In genomic region chr16:13781216-13781615, GRCm38 (mm10) we compare ENCODE assay signal across 8 mouse cellular contexts. TPM values are rescaled to one million over a fixed set of nuclear protein-coding genes. Genes with fewer than 3 reads are reported as not detected.
DNase-seq lines count a peak whose midpoint lies in the region; ATAC-seq and TF ChIP-seq lines count a peak whose summit lies in the region.

No protein-coding gene starts in this region.

- H3K27me3 ChIP-seq in heart, embryonic 11.5 days (ENCODE audit: control insufficient read depth, insufficient read depth, low read length): no peaks in the 10 kb centered on the region
- no peaks in the 10 kb centered on the region for H3K27me3 ChIP-seq in E14TG2a.4 (ENCODE audit: insufficient read depth, low read length)
- H3K27me3 ChIP-seq in forebrain, embryonic 16.5 days (replicated peaks; ENCODE audit: control insufficient read depth, insufficient read depth, low read length): no peaks in the 10 kb centered on the region

- no peak for ATAC-seq in heart, embryonic 11.5 days (replicated peaks; ENCODE audit: insufficient number of reproducible peaks, low FRiP score, low TSS enrichment)
- no peak for ATAC-seq in forebrain, embryonic 16.5 days
- peak; percentile 35; the same call in 1 of the 2 replicates for ATAC-seq in megakaryocyte progenitor cell, adult 5-6 weeks (replicated peaks; ENCODE audit: poor library complexity)

- peaks cover 13% of the 10 kb centered on the region for H3K36me3 ChIP-seq in heart, embryonic 11.5 days (ENCODE audit: control insufficient read depth, insufficient read depth, low read length)
- H3K36me3 ChIP-seq in E14TG2a.4 (ENCODE audit: insufficient read depth, low read length): peaks cover 58% of the 10 kb centered on the region
- H3K36me3 ChIP-seq in forebrain, embryonic 16.5 days (ENCODE audit: control insufficient read depth, insufficient read depth): peaks cover 12% of the 10 kb centered on the region

- H3K27ac ChIP-seq in heart, embryonic 11.5 days (ENCODE audit: low read depth, low read length): peak overlapping the region; percentile 84; the same call in 1 of the 2 replicates
- no peak overlapping the region for H3K27ac ChIP-seq in forebrain, embryonic 16.5 days (ENCODE audit: low read length)

- peak overlapping the region; percentile 80 for H3K4me2 ChIP-seq in heart, embryonic 11.5 days
- peak overlapping the region; percentile 85 for H3K4me2 ChIP-seq in forebrain, embryonic 16.5 days (ENCODE audit: low read length)

- TF ChIP-seq CTCF in E14TG2a.4 (conservative IDR thresholded peaks at IDR 0.05; ENCODE audit: low read length): no peak

- H3K9me3 ChIP-seq in heart, embryonic 11.5 days (replicated peaks; ENCODE audit: control insufficient read depth, low read length): no peaks in the 10 kb centered on the region
- H3K9me3 ChIP-seq in E14TG2a.4 (ENCODE audit: low read length): peaks cover 37% of the 10 kb centered on the region
- no peaks in the 10 kb centered on the region for H3K9me3 ChIP-seq in forebrain, embryonic 16.5 days (ENCODE audit: control insufficient read depth, low read length)

- WGBS in heart, embryonic 11.5 days (ENCODE audit: insufficient replicate concordance): 24% methylated on average over 8 of the region's 8 CpGs
- 37% methylated on average over 8 of the region's 8 CpGs for WGBS in forebrain, embryonic 16.5 days

- H3K9ac ChIP-seq in heart, embryonic 11.5 days (ENCODE audit: low read depth, low read length): peak overlapping the region; percentile 93
- peak overlapping the region; percentile 93 for H3K9ac ChIP-seq in forebrain, embryonic 16.5 days (replicated peaks; ENCODE audit: low read depth, low read length)

- DNase-seq in heart, adult 9 months (ENCODE audit: low spot score in 2 of 2): no peak
- DNase-seq in thymus, postnatal 10 days (ENCODE audit: low spot score in 2 of 2): no peak
- no peak for DNase-seq in retina, postnatal 1 day
- DNase-seq in yolk sac, embryonic 10.5 days (ENCODE audit: low spot score): no peak

- H3K4me3 ChIP-seq in heart, embryonic 11.5 days (ENCODE audit: low read depth, low read length): peak overlapping the region; percentile 87
- H3K4me3 ChIP-seq in E14TG2a.4 (replicated peaks; ENCODE audit: low read length): peak overlapping the region; percentile 98
- peak overlapping the region; percentile 96 for H3K4me3 ChIP-seq in forebrain, embryonic 16.5 days (replicated peaks; ENCODE audit: low read length)

- H3K4me1 ChIP-seq in heart, embryonic 11.5 days (ENCODE audit: control insufficient read depth, insufficient read depth, low read length): peaks cover 7% of the 10 kb centered on the region
- peaks cover 48% of the 10 kb centered on the region for H3K4me1 ChIP-seq in E14TG2a.4 (replicated peaks; ENCODE audit: low read depth, low read length)
- H3K4me1 ChIP-seq in forebrain, embryonic 16.5 days (replicated peaks; ENCODE audit: control insufficient read depth, insufficient read depth, low read length): peaks cover 15% of the 10 kb centered on the region

RNA-seq across cellular contexts. Expression of gene Rrn3, which starts 0.7 kb away (rescaled TPM):
- 54.9 and 58.7 TPM in 2 replicates for polyA plus RNA-seq in heart, embryonic 11.5 days (2014; fragmentation: Nextera tagmentation; extraction: Ambion mirVana)
- polyA plus RNA-seq in forebrain, embryonic 16.5 days (2015; fragmentation: Nextera tagmentation; extraction: Ambion mirVana): 109 and 118 TPM in 2 replicates
- 28.7 and 34.7 TPM in 2 replicates for total RNA-seq in megakaryocyte progenitor cell, adult 5-6 weeks (2015)
- total RNA-seq in megakaryocyte progenitor cell, adult 5-6 weeks (2017): 45.2 and 49.6 TPM in 2 replicates

RNA-seq across cellular contexts. Expression of gene Ntan1, which starts 37.4 kb away (rescaled TPM):
- 140 and 149 TPM in 2 replicates for polyA plus RNA-seq in heart, embryonic 11.5 days (2014; fragmentation: Nextera tagmentation; extraction: Ambion mirVana)
- 208 and 219 TPM in 2 replicates for polyA plus RNA-seq in forebrain, embryonic 16.5 days (2015; fragmentation: Nextera tagmentation; extraction: Ambion mirVana)
- 97.9 and 123 TPM in 2 replicates for total RNA-seq in megakaryocyte progenitor cell, adult 5-6 weeks (2015)
- total RNA-seq in megakaryocyte progenitor cell, adult 5-6 weeks (2017): 65.7 and 68.2 TPM in 2 replicates

RNA-seq across cellular contexts. Expression of gene Pla2g10, which starts 50.4 kb away (rescaled TPM):
- not detected in 2 replicates for polyA plus RNA-seq in heart, embryonic 11.5 days (2014; fragmentation: Nextera tagmentation; extraction: Ambion mirVana)
- 0.43 TPM in 1 of 2 replicates, not detected in the other for polyA plus RNA-seq in forebrain, embryonic 16.5 days (2015; fragmentation: Nextera tagmentation; extraction: Ambion mirVana)
- not detected in 2 replicates for total RNA-seq in megakaryocyte progenitor cell, adult 5-6 weeks (2015)
- not detected in 2 replicates for total RNA-seq in megakaryocyte progenitor cell, adult 5-6 weeks (2017)
